Mouse (Mus musculus) midbrain, embryonic 11.5 days (tissue): ENCODE measurements at regions not wholly inside any gene's neighbourhood (a gene's known extent, or its start where the extent isn't known, plus 50 kb on each side); places are given as distances from the start of the nearest gene placed in this dataset.

Experiments used
- ATAC-seq: fragments of 200-750 bp; cut with Nextera tagmentation; 2 replicates; pipeline ENCODE4 v1.8.0; 2017; ENCODE audit warnings: moderate TSS enrichment, moderate library complexity; ENCODE audit not compliant: low FRiP score
- DNase-seq: peaks from one replicate; pipeline ENCODE4 v3.0.0; 2015; ENCODE audit warnings: low spot score; ENCODE audit errors: missing footprints
- H3K27ac ChIP-seq: fragments of 300-500 bp; sonication (generic); 2 replicates; pipeline ENCODE4 v1.5.1; 2014; ENCODE audit warnings: low read depth, low read length
- H3K27me3 ChIP-seq: fragments of 300-500 bp; sonication (generic); 2 replicates; pipeline ENCODE4 v1.6.1; 2014; ENCODE audit warnings: mild to moderate bottlenecking, low read length, moderate library complexity, mixed read lengths; ENCODE audit not compliant: control insufficient read depth, insufficient read depth
- H3K36me3 ChIP-seq: fragments of 300-500 bp; sonication (generic); 2 replicates; pipeline ENCODE4 v1.6.1; 2014; ENCODE audit warnings: mild to moderate bottlenecking, low read length, moderate library complexity, mixed read lengths; ENCODE audit not compliant: control insufficient read depth, insufficient read depth
- H3K4me1 ChIP-seq: fragments of 300-500 bp; sonication (generic); 2 replicates; pipeline ENCODE4 v1.6.1; 2014; ENCODE audit warnings: low read length; ENCODE audit not compliant: control insufficient read depth, insufficient read depth
- H3K4me2 ChIP-seq: fragments of 300-500 bp; sonication (generic); 2 replicates; pipeline ENCODE4 v1.6.1; 2014; ENCODE audit warnings: mild to moderate bottlenecking, moderate library complexity
- H3K4me3 ChIP-seq: fragments of 300-500 bp; sonication (generic); 2 replicates; pipeline ENCODE4 v1.5.1; 2014; ENCODE audit warnings: low read depth, low read length
- H3K9ac ChIP-seq: fragments of 300-500 bp; sonication (generic); 2 replicates; pipeline ENCODE4 v1.6.1; 2014; ENCODE audit warnings: low read length
- H3K9me3 ChIP-seq: fragments of 300-500 bp; sonication (generic); 2 replicates; pipeline ENCODE4 v1.6.1; 2016; ENCODE audit warnings: low read length; ENCODE audit not compliant: control insufficient read depth
- WGBS: fragments of 180-500 bp; shearing (Covaris S2); extraction: QIAGEN DNeasy Blood & Tissue Kit; methylation state at CpG from one replicate; pipeline ENCODE4 v1.1.7; 2014; 5-methylcytosine and 5-hydroxymethylcytosine counted together

GRCm38 (mm10) chr5:96941518-96941917 is 56.0 kb upstream of the Bmp2k start:
- 0 out of 2 replicates have a peak, but pooled peaks have one; percentile 19 for ATAC-seq
- no peaks in the 10 kb centered on the region for H3K4me1 ChIP-seq
- H3K9ac ChIP-seq: no peak overlapping the region
- H3K4me2 ChIP-seq: no peak overlapping the region
- WGBS: 88% methylated on average over 2 of the region's 2 CpGs
- no peaks in the 10 kb centered on the region for H3K27me3 ChIP-seq
- no peak overlapping the region for H3K27ac ChIP-seq
- no peak overlapping the region for H3K4me3 ChIP-seq
- no peak for DNase-seq
- no peaks in the 10 kb centered on the region for H3K9me3 ChIP-seq
- no peaks in the 10 kb centered on the region for H3K36me3 ChIP-seq
